In genomic region chr6:51508750-51509648, GRCm38 (mm10) we compare ENCODE assay signal across 8 mouse cellular contexts. TPM values are rescaled to one million over a fixed set of nuclear protein-coding genes. Genes with fewer than 3 reads are reported as not detected.
DNase-seq lines count a peak whose midpoint lies in the region; ATAC-seq and TF ChIP-seq lines count a peak whose summit lies in the region.

No protein-coding gene starts in this region.

- 23% methylated on average over 18 of the region's 18 CpGs for WGBS in forebrain, postnatal 0 days
- 22% methylated on average over 18 of the region's 18 CpGs for WGBS in lung, embryonic 15.5 days
- 19% methylated on average over 18 of the region's 18 CpGs for WGBS in thymus, adult 2 months

- H3K4me1 ChIP-seq in forebrain, postnatal 0 days (ENCODE audit: insufficient read depth), result no peaks in the 10 kb centered on the region; the same call in 1 of the 2 replicates
- H3K4me1 ChIP-seq in lung, embryonic 15.5 days, result no peaks in the 10 kb centered on the region
- H3K4me1 ChIP-seq in thymus, adult 2 months (replicated peaks; ENCODE audit: control insufficient read depth, insufficient read depth, low read length), result peaks cover 6% of the 10 kb centered on the region; the same call in 1 of the 2 replicates

- ATAC-seq in forebrain, postnatal 0 days, result peak; percentile 93
- no peak for ATAC-seq in lung, embryonic 15.5 days (ENCODE audit: borderline replicate concordance, extremely low read depth, low FRiP score, low TSS enrichment)

- peak overlapping the region; percentile 42 for H3K27ac ChIP-seq in forebrain, postnatal 0 days (ENCODE audit: low read depth, low read length)
- H3K27ac ChIP-seq in lung, embryonic 15.5 days, result no peak overlapping the region
- no peak overlapping the region for H3K27ac ChIP-seq in thymus, adult 2 months (ENCODE audit: control insufficient read depth, insufficient read depth, low read length)

- no peaks in the 10 kb centered on the region for H3K9me3 ChIP-seq in forebrain, postnatal 0 days (ENCODE audit: low read length)
- H3K9me3 ChIP-seq in lung, embryonic 15.5 days, result no peaks in the 10 kb centered on the region

- H3K27me3 ChIP-seq in forebrain, postnatal 0 days (ENCODE audit: insufficient read depth, low read length), result no peaks in the 10 kb centered on the region
- H3K27me3 ChIP-seq in lung, embryonic 15.5 days, result no peaks in the 10 kb centered on the region
- no peaks in the 10 kb centered on the region for H3K27me3 ChIP-seq in thymus, adult 2 months (ENCODE audit: control insufficient read depth, insufficient read depth, low read length)

- peak overlapping the region; percentile 45 for H3K9ac ChIP-seq in forebrain, postnatal 0 days
- no peak overlapping the region for H3K9ac ChIP-seq in lung, embryonic 15.5 days

- no peak for TF ChIP-seq POLR2A in thymus, adult 2 months (IDR thresholded peaks at IDR 0.05; ENCODE audit: control insufficient read depth, extremely low read depth, insufficient read depth, low read length, poor library complexity)

- peak; percentile 93 for DNase-seq in ES-CJ7 (ENCODE audit: low read depth, low spot score)
- DNase-seq in cerebellum, adult 11-12 months, result peak; percentile 69
- DNase-seq in forebrain, postnatal 0 days, result peak; percentile 91
- DNase-seq in heart, postnatal 4 days, result peak; percentile 82
- peak; percentile 70 for DNase-seq in layer of hippocampus, adult 9-11 months
- DNase-seq in ovary, postnatal 10 days (ENCODE audit: low spot score), result peak; percentile 17
- peak; percentile 81 for DNase-seq in thymus, adult 2 months

- H3K36me3 ChIP-seq in forebrain, postnatal 0 days (ENCODE audit: insufficient read depth), result no peaks in the 10 kb centered on the region
- no peaks in the 10 kb centered on the region for H3K36me3 ChIP-seq in lung, embryonic 15.5 days
- H3K36me3 ChIP-seq in thymus, adult 2 months (ENCODE audit: control insufficient read depth, insufficient read depth, low read length), result no peaks in the 10 kb centered on the region

- peak; percentile 81 for TF ChIP-seq CTCF in forebrain, postnatal 0 days (IDR thresholded peaks at IDR 0.05; ENCODE audit: low read depth)
- peak; percentile 85 for TF ChIP-seq CTCF in thymus, adult 2 months (IDR thresholded peaks at IDR 0.05; ENCODE audit: borderline replicate concordance, control insufficient read depth, extremely low read depth, insufficient read depth, low read length, poor library complexity)

- peak overlapping the region; percentile 43 for H3K4me2 ChIP-seq in forebrain, postnatal 0 days (ENCODE audit: low read depth)
- peak overlapping the region; percentile 55 for H3K4me2 ChIP-seq in lung, embryonic 15.5 days

- peak overlapping the region; percentile 30 for H3K4me3 ChIP-seq in forebrain, postnatal 0 days (ENCODE audit: low read depth, low read length)
- H3K4me3 ChIP-seq in lung, embryonic 15.5 days, result peak overlapping the region; percentile 24
- no peak overlapping the region for H3K4me3 ChIP-seq in thymus, adult 2 months (ENCODE audit: control insufficient read depth, insufficient read depth, low read length)

RNA-seq across cellular contexts. Expression of gene Snx10, which starts 14.7 kb away (rescaled TPM):
- 76.3 and 96.5 TPM in 2 replicates for total RNA-seq in forebrain, postnatal 0 days (2014; rRNA removed)
- polyA plus RNA-seq in forebrain, postnatal 0 days (2015; fragmentation: Nextera tagmentation; extraction: Ambion mirVana), result 78.4 and 92.6 TPM in 2 replicates
- total RNA-seq in heart, postnatal 4 days (2021), result 10 to 100 TPM in 1 of 2 experiments, 1 to 10 TPM in 1; 7.9 to 10.4 TPM
- polyA plus RNA-seq in lung, embryonic 15.5 days (2015; fragmentation: Nextera tagmentation; extraction: Ambion mirVana), result 13.4 TPM in 2 replicates
- polyA plus RNA-seq in thymus, adult 2 months (2012; rRNA removed), result 4.0 and 4.3 TPM in 2 replicates

RNA-seq across cellular contexts. Expression of gene Cbx3, which starts 38.8 kb away (rescaled TPM):
- 213 and 227 TPM in 2 replicates for total RNA-seq in forebrain, postnatal 0 days (2014; rRNA removed)
- polyA plus RNA-seq in forebrain, postnatal 0 days (2015; fragmentation: Nextera tagmentation; extraction: Ambion mirVana), result 514 and 653 TPM in 2 replicates
- 100 to 1,000 TPM; 172 to 178 TPM for total RNA-seq in heart, postnatal 4 days (2021)
- polyA plus RNA-seq in lung, embryonic 15.5 days (2015; fragmentation: Nextera tagmentation; extraction: Ambion mirVana), result 501 and 507 TPM in 2 replicates
- 20.5 and 24.4 TPM in 2 replicates for polyA plus RNA-seq in thymus, adult 2 months (2012; rRNA removed)

RNA-seq across cellular contexts. Expression of gene Hnrnpa2b1, which starts 39.3 kb away (rescaled TPM):
- total RNA-seq in forebrain, postnatal 0 days (2014; rRNA removed), result 328 and 431 TPM in 2 replicates
- 803 and 955 TPM in 2 replicates for polyA plus RNA-seq in forebrain, postnatal 0 days (2015; fragmentation: Nextera tagmentation; extraction: Ambion mirVana)
- total RNA-seq in heart, postnatal 4 days (2021), result 100 to 1,000 TPM; 646 to 668 TPM
- polyA plus RNA-seq in lung, embryonic 15.5 days (2015; fragmentation: Nextera tagmentation; extraction: Ambion mirVana), result 1,895 and 2,008 TPM in 2 replicates
- polyA plus RNA-seq in thymus, adult 2 months (2012; rRNA removed), result 154 and 162 TPM in 2 replicates

Comparison
In these comparisons a context has a peak if more than half of its experiments do, and no peak if none do; other contexts are left out.
1. DNase-seq: peak in every context shown above with its lines; median percentile 93 in ES-CJ7; 91 in forebrain, postnatal 0 days; 82 in heart, postnatal 4 days; 81 in thymus, adult 2 months; 70 in layer of hippocampus, adult 9-11 months; 69 in cerebellum, adult 11-12 months; 17 in ovary, postnatal 10 days.
2. RNA of gene Cbx3, which starts 38.8 kb away (polyA plus RNA-seq): 514 to 653 TPM in forebrain, postnatal 0 days and 501 to 507 TPM in lung, embryonic 15.5 days; 20.5 to 24.4 TPM in thymus, adult 2 months; every median in the first group is over 10 times any median in the second.